Mouse (Mus musculus) E14TG2a.4 (cell line): Measurements from ENCODE around the gene Ica1.

Experiments used
- CTCF ChIP-seq: conservative IDR thresholded peaks from 2 replicates; pipeline ENCODE4 v1.5.1; 2014; ENCODE audit warnings: low read length
- POU5F1 ChIP-seq: IDR thresholded peaks from 2 replicates; pipeline ENCODE4 v1.6.1; 2014; ENCODE audit warnings: low read length, borderline replicate concordance

DNA sequence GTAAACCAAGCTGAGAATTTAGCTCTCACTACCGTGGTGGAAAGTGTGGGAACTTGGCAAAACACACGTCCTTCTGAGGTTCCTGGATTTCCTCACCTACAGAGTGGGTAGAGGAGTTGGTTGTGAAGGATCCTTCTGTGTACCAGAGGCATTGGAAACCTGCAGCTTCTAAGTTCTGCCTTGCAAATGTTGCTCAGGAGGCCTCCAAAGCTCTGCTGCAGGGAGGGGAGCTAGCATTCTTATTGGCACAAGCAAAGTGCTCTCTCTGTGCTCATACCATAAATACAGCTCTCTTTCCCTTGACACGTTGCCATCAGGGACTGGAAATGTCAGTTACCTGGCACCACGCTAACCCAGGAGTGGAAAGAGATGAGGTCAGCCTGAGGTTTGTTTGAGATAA, 139.4 kb downstream of the Ica1 start:
- TF ChIP-seq CTCF: no peak
- TF ChIP-seq POU5F1: no peak
